Mouse (Mus musculus): ENCODE results near the gene Nudc. TPM values are rescaled to one million over a fixed set of nuclear protein-coding genes. Genes with fewer than 3 reads are reported as not detected.
"Not testable (repeated sequence)": the region's sequence is repeated elsewhere in the genome, so short reads cannot be mapped to it uniquely, and the experiment has no call there.

Nudc gene
- polyA plus RNA-seq, 1 experiment from 2014 or later, result 214 TPM

DNA sequence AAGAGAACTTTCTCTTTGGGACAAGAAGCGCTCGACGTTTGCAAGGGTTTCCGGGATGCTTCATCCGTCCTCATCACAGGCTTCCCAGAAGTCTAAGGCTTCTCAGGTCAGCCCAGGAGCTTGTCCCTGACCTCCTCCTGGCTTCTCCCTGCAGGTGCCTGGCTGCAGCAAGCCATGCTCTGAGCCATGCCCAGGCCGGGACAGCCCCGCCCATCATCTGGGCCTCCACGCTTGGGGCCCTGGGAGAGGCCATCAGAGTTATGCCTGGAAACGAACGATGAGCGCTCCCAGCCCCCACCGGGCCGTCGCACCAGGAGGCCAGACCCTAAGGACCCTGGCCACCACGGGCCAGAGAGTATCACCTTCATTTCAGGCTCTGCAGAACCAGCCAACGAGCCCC lies 18.0 kb downstream of the Nudc start:
- DNase-seq, result no peak
- peaks cover 31% of the 10 kb centered on the region for H3K36me3 ChIP-seq
- H3K4me3 ChIP-seq (replicated peaks), result no peak overlapping the region
- peaks cover 2% of the 10 kb centered on the region; the same call in 1 of the 2 replicates for H3K27me3 ChIP-seq
- H3K9me3 ChIP-seq (replicated peaks), result no peaks in the 10 kb centered on the region
- no peak overlapping the region for H3K9ac ChIP-seq
- 65% methylated on average over 16 of the region's 16 CpGs for WGBS (ENCODE audit: insufficient replicate concordance)
- no peak overlapping the region for H3K4me2 ChIP-seq
- no peak; the same call in 1 of the 2 replicates for ATAC-seq (ENCODE audit: low read depth)
- H3K27ac ChIP-seq, result no peak overlapping the region
- H3K4me1 ChIP-seq (replicated peaks), result peaks cover 7% of the 10 kb centered on the region

DNA sequence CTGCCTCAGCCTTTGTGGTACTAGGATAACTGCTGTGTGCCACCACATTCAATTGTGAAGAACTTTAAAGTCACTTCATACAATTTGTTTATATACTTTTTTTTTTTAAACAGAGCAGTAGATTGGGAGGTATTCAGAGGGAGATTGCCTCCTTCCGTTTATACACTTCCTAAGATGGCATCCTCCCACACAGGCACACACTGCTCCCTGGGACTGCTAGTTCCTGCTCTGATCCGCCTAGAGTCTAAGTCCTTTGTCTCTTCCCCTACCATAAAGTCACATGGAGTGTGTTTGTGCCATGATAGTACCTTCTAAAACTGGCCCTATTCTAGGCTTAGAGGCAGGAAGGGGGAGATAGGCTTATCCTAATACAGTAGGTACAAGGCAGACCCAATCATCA lies 24.3 kb downstream of the Nudc start:
- DNase-seq, result no peak
- WGBS (ENCODE audit: insufficient replicate concordance), result 32% methylated on average over 2 of the region's 2 CpGs
- Histone ChIP-seq H3K4me1 (replicated peaks) (peaks cover 7% of the 10 kb centered on the region; the same call in 1 of the 2 replicates), H3K4me3 (replicated peaks) (no peak overlapping the region), H3K36me3 (no peaks in the 10 kb centered on the region), H3K27ac (no peak overlapping the region), H3K9me3 (replicated peaks) (no peaks in the 10 kb centered on the region), H3K27me3 (peaks cover 56% of the 10 kb centered on the region), H3K9ac (no peak overlapping the region), H3K4me2 (no peak overlapping the region)
- ATAC-seq (ENCODE audit: low read depth), result no peak

DNA sequence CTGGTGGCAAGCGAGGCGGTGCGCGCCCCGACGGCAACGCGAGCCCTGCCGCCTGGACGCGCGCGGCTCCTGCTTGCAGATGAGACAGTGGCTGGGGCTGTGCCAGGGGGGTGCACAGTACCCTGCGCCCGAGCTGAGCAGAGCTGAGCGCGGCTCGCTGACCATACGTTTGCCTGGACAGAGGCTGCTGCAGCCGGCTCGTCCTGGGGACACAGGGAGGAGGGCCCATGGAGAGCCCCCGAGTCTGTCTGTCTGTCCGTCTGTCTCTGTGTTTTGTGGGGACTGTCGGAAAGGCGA lies 26.5 kb downstream of the Nudc start:
- Histone ChIP-seq H3K4me1 (replicated peaks) (peaks cover 7% of the 10 kb centered on the region; the same call in 1 of the 2 replicates), H3K4me2 (peak overlapping the region; percentile 66), H3K36me3 (no peaks in the 10 kb centered on the region), H3K27me3 (peaks cover 64% of the 10 kb centered on the region), H3K27ac (no peak overlapping the region), H3K9ac (peak overlapping the region; percentile 33), H3K9me3 (replicated peaks) (no peaks in the 10 kb centered on the region), H3K4me3 (replicated peaks) (peak overlapping the region; percentile 57)
- no peak for DNase-seq
- ATAC-seq (ENCODE audit: low read depth), result peak; percentile 7; the same call in 1 of the 2 replicates
- WGBS (ENCODE audit: insufficient replicate concordance), result 15% methylated on average over 25 of the region's 25 CpGs

DNA sequence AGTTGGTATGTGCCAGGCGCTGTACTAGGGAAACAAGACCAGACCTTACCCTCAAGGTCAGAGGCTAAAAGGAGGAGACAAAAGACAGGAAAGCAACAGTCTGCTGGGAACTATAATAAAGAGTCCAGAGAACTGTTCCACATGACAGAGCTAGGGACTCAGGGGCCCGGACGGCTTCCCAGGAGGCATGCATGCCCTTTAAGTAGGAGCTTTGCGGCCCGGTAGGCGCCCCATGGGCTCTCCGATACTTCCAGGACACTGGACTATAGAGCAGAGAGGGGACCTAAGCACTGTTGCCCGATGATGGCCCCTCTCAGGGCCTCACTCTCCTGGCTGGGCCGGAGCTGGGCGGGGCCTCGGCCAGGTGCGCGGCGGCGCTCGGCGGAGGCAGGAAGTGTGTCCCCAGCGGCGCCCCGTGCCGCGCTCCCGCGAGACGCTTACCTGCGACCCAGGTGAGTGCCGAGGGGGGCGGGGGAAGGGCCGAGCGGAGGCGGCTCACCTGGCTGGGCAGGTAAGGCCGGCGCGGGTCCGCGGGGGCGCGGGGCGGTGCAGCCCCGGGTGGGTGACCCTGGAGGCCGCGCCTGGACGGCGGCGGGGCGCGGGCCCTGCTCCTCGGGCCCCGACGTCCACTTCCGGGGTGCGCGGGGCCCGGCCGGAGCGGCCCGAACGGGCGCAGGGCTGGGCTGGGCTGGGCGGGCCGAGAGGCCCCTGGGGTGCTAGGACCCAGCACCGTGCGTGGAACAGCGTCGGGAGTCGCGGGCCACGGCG lies 27.0 kb downstream of the Nudc start, which contains the start of gene Kdf1:
TSS of gene Kdf1 (plus strand) at position 363 of the 768 bp plus-strand sequence.
- H3K4me2 ChIP-seq, result peak within 1 kb of the TSS; percentile 66
- DNase-seq (no peak), ATAC-seq (ENCODE audit: low read depth) (peak; percentile 12; the same call in 1 of the 2 replicates)
- H3K9ac ChIP-seq, result peak within 1 kb of the TSS; percentile 33
- H3K36me3 ChIP-seq, result no peaks in the 10 kb centered on the region
- H3K27me3 ChIP-seq, result peaks cover 64% of the 10 kb centered on the region
- peaks cover 7% of the 10 kb centered on the region; the same call in 1 of the 2 replicates for H3K4me1 ChIP-seq (replicated peaks)
- no peaks in the 10 kb centered on the region for H3K9me3 ChIP-seq (replicated peaks)
- 8% methylated on average over 63 of the region's 69 CpGs for WGBS (ENCODE audit: insufficient replicate concordance)
- no peak within 1 kb of the TSS for H3K27ac ChIP-seq
- peak within 1 kb of the TSS; percentile 57 for H3K4me3 ChIP-seq (replicated peaks)

DNA sequence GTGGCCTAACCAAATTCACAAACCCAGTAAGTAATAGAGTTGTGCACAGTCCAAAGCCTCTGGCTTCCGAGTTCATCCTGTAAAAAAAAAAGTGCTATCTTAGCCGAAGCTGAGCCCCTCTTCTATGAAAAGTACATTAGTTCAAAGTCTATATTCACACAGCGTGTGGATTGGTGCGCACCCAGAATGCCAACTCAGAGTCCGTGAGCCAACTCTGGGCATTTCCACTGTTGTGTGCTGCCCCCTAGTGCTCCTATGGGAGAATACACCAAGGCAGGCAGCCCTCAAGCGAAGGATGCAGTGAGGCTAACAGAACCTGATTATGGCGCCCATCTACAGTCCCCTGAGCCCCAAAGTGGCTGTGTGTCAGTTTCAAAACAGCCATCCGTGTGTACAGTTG lies 32.8 kb downstream of the Nudc start:
- H3K27ac ChIP-seq, result no peak overlapping the region
- ATAC-seq (ENCODE audit: low read depth) (peak; percentile 31; the same call in 1 of the 2 replicates), DNase-seq (peak; percentile 43)
- peaks cover 35% of the 10 kb centered on the region for H3K27me3 ChIP-seq
- H3K4me1 ChIP-seq (replicated peaks), result no peaks in the 10 kb centered on the region
- H3K36me3 ChIP-seq, result no peaks in the 10 kb centered on the region
- no peak overlapping the region for H3K4me3 ChIP-seq (replicated peaks)
- no peaks in the 10 kb centered on the region for H3K9me3 ChIP-seq (replicated peaks)
- no peak overlapping the region for H3K9ac ChIP-seq
- WGBS (ENCODE audit: insufficient replicate concordance), result 12% methylated on average over 8 of the region's 8 CpGs
- no peak overlapping the region for H3K4me2 ChIP-seq

DNA sequence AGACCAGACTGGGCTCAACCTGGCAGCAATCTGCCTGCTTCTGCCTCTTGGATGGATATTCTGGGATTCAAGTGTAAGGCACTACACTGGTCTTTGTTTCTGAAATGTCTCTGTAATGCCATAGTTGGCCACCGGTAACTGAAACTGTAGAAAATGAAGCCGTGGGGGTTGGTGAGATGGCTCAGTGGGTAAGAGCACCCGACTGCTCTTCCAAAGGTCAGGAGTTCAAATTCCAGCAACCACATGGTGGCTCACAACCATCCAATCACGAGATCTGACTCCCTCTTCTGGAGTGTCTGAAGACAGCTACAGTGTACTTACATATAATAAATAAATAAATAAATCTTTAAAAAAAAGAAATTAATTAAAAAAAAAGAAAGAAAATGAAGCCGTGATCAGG lies 33.3 kb downstream of the Nudc start:
- H3K4me2 ChIP-seq; DNase-seq; H3K4me1 ChIP-seq (replicated peaks); H3K9ac ChIP-seq; H3K36me3 ChIP-seq; H3K27ac ChIP-seq; H3K9me3 ChIP-seq (replicated peaks); H3K4me3 ChIP-seq (replicated peaks); ATAC-seq (ENCODE audit: low read depth): not testable (repeated sequence)
- WGBS (ENCODE audit: insufficient replicate concordance), result 44% methylated on average over 5 of the region's 5 CpGs
- peaks cover 32% of the 10 kb centered on the region for H3K27me3 ChIP-seq

DNA sequence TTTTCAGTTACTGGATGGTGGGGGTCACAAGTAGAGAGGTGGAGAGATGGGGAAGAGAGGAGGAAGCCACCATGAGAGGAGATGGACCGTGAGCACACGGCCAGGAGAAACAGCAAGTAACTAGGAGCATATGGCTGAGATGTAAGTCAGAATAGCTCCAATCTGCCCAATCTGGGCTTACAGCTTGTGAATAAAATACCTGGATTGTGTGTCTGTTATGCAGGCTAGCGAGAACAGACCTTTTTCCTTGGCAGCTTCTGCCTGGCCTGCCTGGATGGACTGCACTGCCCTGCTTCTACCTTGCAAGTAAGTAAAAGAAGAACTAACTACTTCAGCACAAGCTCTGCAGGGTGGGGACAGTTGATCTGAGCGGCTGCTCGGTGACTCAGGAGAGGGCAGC lies 34.7 kb downstream of the Nudc start:
- ATAC-seq (ENCODE audit: low read depth), result no peak
- Histone ChIP-seq H3K9ac (no peak overlapping the region), H3K4me1 (replicated peaks) (no peaks in the 10 kb centered on the region; the same call in 1 of the 2 replicates), H3K27ac (no peak overlapping the region), H3K9me3 (replicated peaks) (no peaks in the 10 kb centered on the region), H3K36me3 (no peaks in the 10 kb centered on the region), H3K27me3 (peaks cover 33% of the 10 kb centered on the region), H3K4me2 (no peak overlapping the region), H3K4me3 (replicated peaks) (no peak overlapping the region)
- WGBS (ENCODE audit: insufficient replicate concordance), result 58% methylated on average over 5 of the region's 5 CpGs
- DNase-seq, result no peak

DNA sequence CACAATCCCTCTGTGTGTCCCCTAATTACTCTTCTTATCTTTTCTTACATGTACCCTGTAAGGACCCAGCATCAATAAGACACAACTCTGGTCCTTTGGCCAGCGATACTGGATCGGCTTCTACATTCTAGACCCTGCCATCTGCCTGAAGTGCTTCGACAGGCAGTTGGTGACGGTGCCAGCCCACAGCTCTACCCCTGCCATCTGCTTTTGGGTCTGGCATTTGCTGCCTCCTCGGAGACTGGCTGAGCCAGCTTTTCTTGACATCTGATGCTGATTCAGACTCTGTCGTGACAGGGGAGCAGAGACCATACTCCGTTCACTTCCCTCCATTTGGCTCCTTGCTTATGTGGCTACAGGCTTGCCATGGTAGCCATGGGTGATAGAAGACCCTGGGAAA lies 36.8 kb downstream of the Nudc start:
- Histone ChIP-seq H3K4me3 (replicated peaks) (no peak overlapping the region), H3K9ac (no peak overlapping the region), H3K9me3 (replicated peaks) (no peaks in the 10 kb centered on the region), H3K27ac (no peak overlapping the region), H3K4me2 (no peak overlapping the region), H3K4me1 (replicated peaks) (no peaks in the 10 kb centered on the region; the same call in 1 of the 2 replicates), H3K36me3 (no peaks in the 10 kb centered on the region), H3K27me3 (peaks cover 45% of the 10 kb centered on the region)
- ATAC-seq (ENCODE audit: low read depth) (no peak), DNase-seq (no peak)
- WGBS (ENCODE audit: insufficient replicate concordance), result 71% methylated on average over 7 of the region's 7 CpGs

DNA sequence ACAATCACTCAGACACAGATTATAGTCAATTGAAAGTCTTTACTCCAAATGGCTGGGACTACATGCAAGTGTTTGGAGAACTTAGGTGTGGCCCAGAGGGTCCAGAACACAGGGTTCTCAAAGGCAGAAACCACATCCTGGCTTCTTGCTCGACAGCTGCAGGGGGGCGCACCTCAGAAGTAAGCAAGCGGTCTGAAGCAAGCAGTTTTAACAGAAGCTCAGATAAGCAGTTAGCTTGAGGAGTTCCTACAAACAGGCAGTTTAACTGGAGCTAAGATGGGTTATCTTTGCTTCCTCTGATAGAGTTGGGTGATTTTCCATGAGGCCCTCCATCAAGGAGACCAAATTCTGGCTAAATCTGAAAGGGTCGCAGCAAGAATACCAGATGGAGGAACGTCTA lies 39.2 kb downstream of the Nudc start:
- Histone ChIP-seq H3K9me3 (replicated peaks) (no peaks in the 10 kb centered on the region), H3K27ac (no peak overlapping the region), H3K9ac (no peak overlapping the region), H3K36me3 (no peaks in the 10 kb centered on the region), H3K4me3 (replicated peaks) (no peak overlapping the region), H3K4me1 (replicated peaks) (no peaks in the 10 kb centered on the region; the same call in 1 of the 2 replicates), H3K4me2 (no peak overlapping the region), H3K27me3 (peaks cover 68% of the 10 kb centered on the region)
- WGBS (ENCODE audit: insufficient replicate concordance), result 24% methylated on average over 5 of the region's 5 CpGs
- ATAC-seq (ENCODE audit: low read depth), result no peak
- DNase-seq, result no peak

DNA sequence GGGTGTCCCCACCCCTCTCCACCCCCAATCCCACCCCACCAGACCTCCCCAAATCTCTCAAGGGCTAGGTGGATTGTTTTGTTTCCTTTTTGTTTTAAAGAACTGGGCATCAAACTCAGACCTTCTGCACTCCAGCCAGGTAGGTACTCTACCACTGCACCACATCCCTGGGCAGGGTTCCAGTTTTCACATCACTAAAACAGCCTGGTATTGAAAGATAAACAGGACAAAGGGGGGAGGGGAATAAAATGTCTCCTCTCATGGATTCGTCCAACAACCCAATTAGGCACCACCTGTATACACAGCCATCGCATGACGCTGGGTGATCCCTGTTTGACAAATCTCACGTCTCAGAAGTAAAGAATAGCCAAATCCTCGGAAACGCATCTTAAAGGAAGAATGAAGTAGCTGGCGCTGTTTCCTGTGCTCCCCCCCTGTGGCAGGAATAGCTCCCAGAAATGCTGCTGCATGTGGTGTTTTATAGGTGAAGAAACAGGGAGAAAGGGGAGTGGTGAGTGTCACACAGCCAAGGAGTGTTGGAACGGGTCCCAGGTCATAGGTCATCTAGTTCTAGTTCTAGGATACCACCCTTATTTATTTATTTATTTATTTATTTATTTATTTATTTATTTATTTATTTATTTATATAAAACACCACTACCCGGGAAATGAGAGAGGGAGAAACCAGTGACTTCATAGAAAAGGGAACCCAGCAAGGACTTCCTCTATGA lies 40.9 kb downstream of the Nudc start:
- H3K9ac ChIP-seq, result no peak overlapping the region
- H3K4me2 ChIP-seq, result no peak overlapping the region
- ATAC-seq (ENCODE audit: low read depth) (no peak), DNase-seq (no peak)
- no peak overlapping the region for H3K27ac ChIP-seq
- WGBS (ENCODE audit: insufficient replicate concordance), result 51% methylated on average over 9 of the region's 9 CpGs
- no peaks in the 10 kb centered on the region for H3K36me3 ChIP-seq
- no peak overlapping the region for H3K4me3 ChIP-seq (replicated peaks)
- H3K4me1 ChIP-seq (replicated peaks), result no peaks in the 10 kb centered on the region; the same call in 1 of the 2 replicates
- no peaks in the 10 kb centered on the region for H3K9me3 ChIP-seq (replicated peaks)
- peaks cover 78% of the 10 kb centered on the region for H3K27me3 ChIP-seq

DNA sequence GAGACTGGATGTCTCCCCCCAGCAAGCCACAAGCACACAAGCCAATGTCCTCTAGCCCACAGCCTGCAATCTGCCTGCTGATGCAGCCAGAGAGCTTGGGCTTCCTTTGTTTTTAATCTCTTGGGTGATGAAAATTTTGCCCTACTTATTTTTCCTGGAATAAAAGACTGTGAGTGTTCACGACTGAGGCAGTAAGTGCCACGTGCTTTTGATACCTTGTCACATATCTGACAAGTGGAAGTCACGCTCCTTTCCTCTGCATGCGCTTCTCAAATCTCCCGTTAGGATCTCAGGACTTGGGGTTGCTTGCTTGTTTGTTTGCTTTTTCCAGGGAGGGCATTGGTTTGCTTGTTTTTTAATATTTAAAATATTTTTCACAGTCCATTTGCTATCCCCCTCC lies 41.5 kb downstream of the Nudc start:
- WGBS (ENCODE audit: insufficient replicate concordance), result 36% methylated on average over 5 of the region's 5 CpGs
- ATAC-seq (ENCODE audit: low read depth), result no peak
- Histone ChIP-seq H3K27ac (no peak overlapping the region), H3K4me3 (replicated peaks) (no peak overlapping the region), H3K27me3 (peaks cover 85% of the 10 kb centered on the region), H3K4me2 (no peak overlapping the region), H3K4me1 (replicated peaks) (no peaks in the 10 kb centered on the region; the same call in 1 of the 2 replicates), H3K9me3 (replicated peaks) (no peaks in the 10 kb centered on the region), H3K36me3 (no peaks in the 10 kb centered on the region), H3K9ac (no peak overlapping the region)
- no peak for DNase-seq

Data from liver, embryonic 13.5 days (tissue).